In the genomic region with DNA sequence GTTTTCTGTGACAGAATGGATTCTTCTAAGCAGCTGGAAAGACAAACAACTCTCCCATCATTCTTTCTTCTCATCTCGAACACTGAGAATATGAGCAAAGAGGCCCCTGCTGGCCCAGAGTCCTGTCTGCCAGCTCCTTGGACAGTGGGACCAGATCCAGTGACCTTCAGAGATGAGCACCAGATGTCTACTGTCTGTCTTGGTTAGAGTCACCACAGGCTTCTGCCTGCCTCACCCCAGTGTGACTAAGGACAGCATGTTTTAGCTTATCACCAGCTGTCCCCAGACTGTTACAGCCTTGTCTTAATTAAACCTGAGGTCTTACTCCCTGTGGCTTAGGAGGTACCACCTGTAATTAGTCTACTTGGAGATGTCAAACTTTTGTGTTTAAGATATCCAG, we compare ENCODE assay signal across 20 mouse cellular contexts.
DNase-seq lines count a peak whose midpoint lies in the region; ATAC-seq and TF ChIP-seq lines count a peak whose summit lies in the region.
"Had no signal": no experiment of that assay in that cellular context is flagged by ENCODE, and none has a peak within 500 bp of the region (broad histone marks: within the 10 kb centered on the region; RNA-seq: fewer than 3 reads in every experiment).

No protein-coding gene starts in this region.

- H3K4me3 ChIP-seq in hindbrain, postnatal 0 days (ENCODE audit: low read length) = no peak overlapping the region
- H3K4me3 ChIP-seq in hindbrain, embryonic 10.5 days = no peak overlapping the region
- no peak overlapping the region for H3K4me3 ChIP-seq in lung, adult 2 months (replicated peaks; ENCODE audit: extremely low read depth, low read depth, low read length)
- H3K4me3 ChIP-seq in forebrain, embryonic 10.5 days = no peak overlapping the region
- H3K4me3 ChIP-seq: forebrain, embryonic 12.5 days; heart, adult 2 months; heart, embryonic 15.5 days; limb, embryonic 12.5 days; liver, embryonic 12.5 days; neural tube, embryonic 13.5 days had no signal

- no peaks in the 10 kb centered on the region for H3K27me3 ChIP-seq in hindbrain, postnatal 0 days (ENCODE audit: insufficient read depth, low read length)
- H3K27me3 ChIP-seq in hindbrain, embryonic 10.5 days (ENCODE audit: insufficient read depth, poor library complexity, severe bottlenecking) = no peaks in the 10 kb centered on the region
- no peaks in the 10 kb centered on the region for H3K27me3 ChIP-seq in forebrain, embryonic 10.5 days (ENCODE audit: poor library complexity, severe bottlenecking)
- H3K27me3 ChIP-seq: forebrain, embryonic 12.5 days; heart, embryonic 15.5 days; limb, embryonic 12.5 days; liver, embryonic 12.5 days; neural tube, embryonic 13.5 days had no signal

- TF ChIP-seq CTCF in hindbrain, postnatal 0 days (IDR thresholded peaks at IDR 0.05; ENCODE audit: low read depth) = no peak
- TF ChIP-seq CTCF in lung, adult 2 months (IDR thresholded peaks at IDR 0.05; ENCODE audit: insufficient read depth, low read length) = no peak

- WGBS in hindbrain, postnatal 0 days = 53% methylated on average over 1 of the region's 1 CpGs
- WGBS in hindbrain, embryonic 10.5 days = 81% methylated on average over 1 of the region's 1 CpGs
- 78% methylated on average over 1 of the region's 1 CpGs for WGBS in lung, adult 2 months
- WGBS in forebrain, embryonic 10.5 days = 80% methylated on average over 1 of the region's 1 CpGs

- H3K4me1 ChIP-seq in hindbrain, postnatal 0 days (ENCODE audit: insufficient read depth, low read length) = no peaks in the 10 kb centered on the region
- no peaks in the 10 kb centered on the region for H3K4me1 ChIP-seq in hindbrain, embryonic 10.5 days (replicated peaks)
- H3K4me1 ChIP-seq in lung, adult 2 months (ENCODE audit: control insufficient read depth, insufficient read depth, low read length) = no peaks in the 10 kb centered on the region
- no peaks in the 10 kb centered on the region for H3K4me1 ChIP-seq in forebrain, embryonic 10.5 days
- H3K4me1 ChIP-seq: forebrain, embryonic 12.5 days; limb, embryonic 12.5 days; liver, embryonic 12.5 days; neural tube, embryonic 13.5 days had no signal

- H3K9ac ChIP-seq in hindbrain, postnatal 0 days (replicated peaks; ENCODE audit: low read length) = no peak overlapping the region
- H3K9ac ChIP-seq: forebrain, embryonic 12.5 days; heart, embryonic 15.5 days; limb, embryonic 12.5 days; liver, embryonic 12.5 days; neural tube, embryonic 13.5 days had no signal

- peak; percentile 72 for ATAC-seq in hindbrain, postnatal 0 days
- ATAC-seq: liver, embryonic 12.5 days had no signal

- H3K4me2 ChIP-seq in hindbrain, postnatal 0 days (ENCODE audit: low read depth, low read length) = no peak overlapping the region
- H3K4me2 ChIP-seq: forebrain, embryonic 12.5 days; heart, embryonic 15.5 days; limb, embryonic 12.5 days; liver, embryonic 12.5 days; neural tube, embryonic 13.5 days had no signal

- no peak for TF ChIP-seq POLR2A in lung, adult 2 months (IDR thresholded peaks at IDR 0.05; ENCODE audit: borderline replicate concordance, extremely low read depth, low read depth, low read length)

- no peaks in the 10 kb centered on the region for H3K9me3 ChIP-seq in hindbrain, postnatal 0 days (ENCODE audit: low read length)
- H3K9me3 ChIP-seq in hindbrain, embryonic 10.5 days = no peaks in the 10 kb centered on the region
- peaks cover 4% of the 10 kb centered on the region; the same call in 1 of the 2 replicates for H3K9me3 ChIP-seq in forebrain, embryonic 10.5 days
- H3K9me3 ChIP-seq: forebrain, embryonic 12.5 days; heart, embryonic 15.5 days; limb, embryonic 12.5 days; liver, embryonic 12.5 days had no signal

- DNase-seq in hindbrain, postnatal 0 days (ENCODE audit: low spot score) = peak; percentile 59
- DNase-seq in hindbrain, embryonic 10.5 days (ENCODE audit: low spot score) = no peak
- peak; percentile 6 to 34 for DNase-seq in lung, adult 18-20 months
- no peak for DNase-seq in lung, adult 2 months
- peak; percentile 24 to 32 for DNase-seq in kidney, postnatal 4 days
- DNase-seq in lung, postnatal 25 days (ENCODE audit: low spot score) = peak; percentile 24
- DNase-seq in forebrain, embryonic 10.5 days (ENCODE audit: extremely low spot score, low spot score) = no peak
- DNase-seq: adrenal gland, postnatal 25 days; B cell, adult 2 months; cerebellum, adult 11 months; gastrocnemius, postnatal 14 days; heart, adult 2 months; right cerebral cortex, postnatal 14 days; spleen, adult 18-20 months; thymus, adult 2 months had no signal

- H3K36me3 ChIP-seq in hindbrain, postnatal 0 days (ENCODE audit: insufficient read depth, low read length) = no peaks in the 10 kb centered on the region
- no peaks in the 10 kb centered on the region for H3K36me3 ChIP-seq in hindbrain, embryonic 10.5 days
- H3K36me3 ChIP-seq in forebrain, embryonic 10.5 days (replicated peaks) = no peaks in the 10 kb centered on the region
- H3K36me3 ChIP-seq: forebrain, embryonic 12.5 days; heart, embryonic 15.5 days; limb, embryonic 12.5 days; liver, embryonic 12.5 days; neural tube, embryonic 13.5 days had no signal

- no peak overlapping the region for H3K27ac ChIP-seq in hindbrain, postnatal 0 days
- H3K27ac ChIP-seq in hindbrain, embryonic 10.5 days = no peak overlapping the region
- no peak overlapping the region for H3K27ac ChIP-seq in forebrain, embryonic 10.5 days
- H3K27ac ChIP-seq: forebrain, embryonic 12.5 days; heart, adult 2 months; heart, embryonic 15.5 days; limb, embryonic 12.5 days; liver, embryonic 12.5 days; neural tube, embryonic 13.5 days had no signal

Comparison
In these comparisons a context has a peak if more than half of its experiments do, and no peak if none do; other contexts are left out.
1. DNase-seq: peak in hindbrain, postnatal 0 days (single experiment), lung, adult 18-20 months (2 of 2), kidney, postnatal 4 days (2 of 2) and lung, postnatal 25 days (single experiment); none in hindbrain, embryonic 10.5 days (single experiment), lung, adult 2 months (single experiment) and forebrain, embryonic 10.5 days (single experiment).